Mouse (Mus musculus): Measurements from ENCODE around the gene Ttc21a. TPM values are rescaled to one million over a fixed set of nuclear protein-coding genes. Genes with fewer than 3 reads are reported as not detected.

Gene Ttc21a
- total and polyA plus RNA-seq, 3 experiments = 0.02 to 0.38 TPM; not detected in 1

DNA sequence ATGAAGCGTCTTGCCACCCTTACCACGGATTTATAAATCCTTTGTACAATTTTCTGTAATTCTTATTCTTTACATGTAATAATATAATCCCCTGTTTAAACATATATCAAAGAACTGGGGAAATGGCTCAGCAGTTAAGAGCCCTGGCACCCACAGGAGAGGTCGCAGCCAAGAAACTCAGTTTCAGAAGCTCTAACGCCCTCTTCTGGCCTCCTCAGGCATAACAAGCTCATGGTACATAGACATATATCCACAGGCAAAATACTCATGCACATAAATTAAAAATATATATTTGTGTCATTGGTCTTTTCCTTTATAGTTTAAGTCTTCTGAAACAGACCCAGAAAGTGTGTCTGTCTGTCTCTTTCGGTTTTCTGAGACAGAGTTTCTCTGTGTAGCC, 37.2 kb downstream of the Ttc21a start:
- H3K4me1 ChIP-seq (ENCODE audit: insufficient read depth, low read depth, low read length) = peaks cover 46% of the 10 kb centered on the region
- H3K9me3 ChIP-seq (replicated peaks) = peaks cover 4% of the 10 kb centered on the region; the same call in 1 of the 2 replicates
- DNase-seq (ENCODE audit: low spot score) (no peak), ATAC-seq (ENCODE audit: extremely low read depth, insufficient number of reproducible peaks, low FRiP score, poor library complexity, severe bottlenecking) (no peak)
- no peak for TF ChIP-seq GATA1 (IDR thresholded peaks at IDR 0.05; ENCODE audit: borderline replicate concordance, low read length)
- peaks cover 68% of the 10 kb centered on the region for H3K36me3 ChIP-seq (replicated peaks)
- no peaks in the 10 kb centered on the region for H3K27me3 ChIP-seq (ENCODE audit: insufficient read depth, low read length)
- no peak overlapping the region for H3K4me3 ChIP-seq (ENCODE audit: low read depth, low read length)

DNA sequence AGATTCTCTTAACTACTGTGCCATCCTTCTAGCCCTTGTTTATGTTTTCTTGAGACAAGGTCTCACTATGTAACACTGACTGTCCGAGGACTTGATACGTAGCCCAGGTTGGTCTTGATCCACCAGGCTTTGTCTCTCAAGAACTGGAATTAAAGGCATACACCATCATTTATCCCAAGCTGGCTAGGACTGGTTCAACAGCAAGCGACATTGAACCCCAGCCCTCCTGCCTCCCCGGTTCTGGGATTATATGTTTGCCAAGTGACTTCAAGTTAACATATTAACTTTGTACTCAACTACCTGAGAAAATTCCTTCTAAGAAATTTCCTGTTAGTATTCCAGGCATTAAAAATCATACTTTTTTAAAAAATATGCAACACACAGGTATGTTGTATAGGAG, 37.9 kb downstream of the Ttc21a start:
- no peak for ATAC-seq (ENCODE audit: extremely low read depth, insufficient number of reproducible peaks, low FRiP score, poor library complexity, severe bottlenecking)
- peaks cover 52% of the 10 kb centered on the region for H3K4me1 ChIP-seq (ENCODE audit: insufficient read depth, low read depth, low read length)
- H3K4me3 ChIP-seq (ENCODE audit: low read depth, low read length) = no peak overlapping the region
- H3K36me3 ChIP-seq (replicated peaks) = peaks cover 66% of the 10 kb centered on the region
- no peak for TF ChIP-seq CTCF (IDR thresholded peaks at IDR 0.05; ENCODE audit: low read depth, low read length)
- no peak for TF ChIP-seq GATA2 (IDR thresholded peaks at IDR 0.05; ENCODE audit: borderline replicate concordance, low read depth, low read length)
- TF ChIP-seq GATA1 (IDR thresholded peaks at IDR 0.05; ENCODE audit: borderline replicate concordance, low read length) = no peak
- no peak for TF ChIP-seq POLR2AphosphoS5 (IDR thresholded peaks at IDR 0.05; ENCODE audit: insufficient replicate concordance, low read depth, low read length)
- no peak for TF ChIP-seq TAL1 (conservative IDR thresholded peaks at IDR 0.05; ENCODE audit: low read depth, low read length)
- no peaks in the 10 kb centered on the region for H3K27me3 ChIP-seq (ENCODE audit: insufficient read depth, low read length)
- no peak for DNase-seq (ENCODE audit: low spot score)
- peaks cover 4% of the 10 kb centered on the region; the same call in 1 of the 2 replicates for H3K9me3 ChIP-seq (replicated peaks)

DNA sequence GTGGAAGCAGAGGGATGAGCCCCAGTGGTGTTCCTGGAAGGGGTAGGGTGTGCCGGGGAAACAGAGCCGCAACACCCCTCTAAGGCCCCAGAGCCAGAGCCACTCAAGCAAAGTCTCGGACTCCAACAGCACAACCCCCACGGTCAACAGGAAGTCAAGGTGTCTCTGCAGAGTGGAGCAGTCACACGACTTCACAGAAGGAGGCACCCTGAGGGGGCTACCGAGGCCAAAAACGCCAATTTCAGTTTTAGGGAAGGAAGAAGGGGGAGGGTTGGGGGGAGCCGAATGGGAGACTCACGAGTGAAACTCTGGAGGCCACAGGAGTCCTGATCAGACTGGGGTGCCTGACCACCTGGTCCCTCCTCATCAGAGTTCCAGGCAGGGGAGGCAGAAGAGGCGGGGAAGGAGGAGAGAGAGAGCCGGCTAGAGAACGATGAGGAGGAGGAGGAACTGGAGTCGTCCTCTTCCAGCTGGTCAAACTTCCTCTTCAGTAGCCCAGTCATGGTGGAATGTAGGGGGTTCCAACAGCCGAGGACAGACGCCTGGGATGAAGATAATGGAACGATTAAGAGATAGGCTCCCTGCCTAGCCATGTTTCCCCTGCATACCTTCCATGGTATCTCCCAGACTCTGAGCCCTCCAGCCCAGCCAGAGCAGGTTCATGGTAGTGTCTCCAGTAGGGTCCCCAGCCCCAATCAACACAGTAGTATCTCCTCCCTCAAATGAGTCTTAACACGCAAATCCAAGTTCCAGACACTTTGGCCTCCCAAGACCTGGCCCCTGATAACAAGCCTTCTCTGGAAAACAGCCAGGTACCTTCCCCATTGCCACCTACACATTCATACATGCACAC, 39.5 kb downstream of the Ttc21a start:
- peaks cover 53% of the 10 kb centered on the region for H3K36me3 ChIP-seq (replicated peaks)
- TF ChIP-seq POLR2AphosphoS5 (IDR thresholded peaks at IDR 0.05; ENCODE audit: insufficient replicate concordance, low read depth, low read length) (no peak), CTCF (IDR thresholded peaks at IDR 0.05; ENCODE audit: low read depth, low read length) (no peak), GATA1 (IDR thresholded peaks at IDR 0.05; ENCODE audit: borderline replicate concordance, low read length) (no peak), GATA2 (IDR thresholded peaks at IDR 0.05; ENCODE audit: borderline replicate concordance, low read depth, low read length) (no peak), TAL1 (conservative IDR thresholded peaks at IDR 0.05; ENCODE audit: low read depth, low read length) (no peak)
- no peaks in the 10 kb centered on the region for H3K27me3 ChIP-seq (ENCODE audit: insufficient read depth, low read length)
- peak; percentile 65 for DNase-seq (ENCODE audit: low spot score)
- ATAC-seq (ENCODE audit: extremely low read depth, insufficient number of reproducible peaks, low FRiP score, poor library complexity, severe bottlenecking) = peak; percentile 73
- peak overlapping the region; percentile 66 for H3K4me3 ChIP-seq (ENCODE audit: low read depth, low read length)
- peaks cover 68% of the 10 kb centered on the region for H3K4me1 ChIP-seq (ENCODE audit: insufficient read depth, low read depth, low read length)
- peaks cover 4% of the 10 kb centered on the region; the same call in 1 of the 2 replicates for H3K9me3 ChIP-seq (replicated peaks)

DNA sequence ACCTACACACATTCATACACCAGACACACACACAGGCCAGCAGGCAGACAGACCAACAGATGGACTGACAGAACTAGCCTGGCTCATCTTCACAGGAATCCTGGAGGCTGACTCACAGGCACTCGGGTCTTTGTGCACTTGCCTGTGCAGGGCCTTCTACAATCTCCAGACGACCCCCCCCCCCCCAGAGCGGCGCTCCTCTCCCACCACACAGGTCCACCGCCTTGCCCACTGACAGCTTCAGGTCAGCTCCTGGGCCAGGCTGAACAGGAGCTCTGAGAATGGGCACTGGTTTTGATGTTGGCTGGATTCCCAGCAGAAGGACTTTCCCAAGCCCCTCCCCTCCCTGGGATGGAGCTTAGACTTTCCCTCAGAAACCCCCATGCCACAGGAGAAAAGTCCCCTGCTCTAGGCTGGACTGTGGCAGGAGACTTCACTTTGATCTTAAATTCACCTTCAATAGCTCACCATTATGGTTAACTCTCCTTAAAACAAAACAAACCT, 40.2 kb downstream of the Ttc21a start:
- TF ChIP-seq CTCF (IDR thresholded peaks at IDR 0.05; ENCODE audit: low read depth, low read length) (no peak), POLR2AphosphoS5 (IDR thresholded peaks at IDR 0.05; ENCODE audit: insufficient replicate concordance, low read depth, low read length) (no peak), GATA1 (IDR thresholded peaks at IDR 0.05; ENCODE audit: borderline replicate concordance, low read length) (no peak), GATA2 (IDR thresholded peaks at IDR 0.05; ENCODE audit: borderline replicate concordance, low read depth, low read length) (no peak), TAL1 (conservative IDR thresholded peaks at IDR 0.05; ENCODE audit: low read depth, low read length) (no peak)
- no peaks in the 10 kb centered on the region for H3K27me3 ChIP-seq (ENCODE audit: insufficient read depth, low read length)
- DNase-seq (ENCODE audit: low spot score) (no peak), ATAC-seq (ENCODE audit: extremely low read depth, insufficient number of reproducible peaks, low FRiP score, poor library complexity, severe bottlenecking) (no peak)
- H3K4me3 ChIP-seq (ENCODE audit: low read depth, low read length) = peak overlapping the region; percentile 66
- peaks cover 75% of the 10 kb centered on the region for H3K4me1 ChIP-seq (ENCODE audit: insufficient read depth, low read depth, low read length)
- peaks cover 4% of the 10 kb centered on the region; the same call in 1 of the 2 replicates for H3K9me3 ChIP-seq (replicated peaks)
- H3K36me3 ChIP-seq (replicated peaks) = peaks cover 46% of the 10 kb centered on the region

DNA sequence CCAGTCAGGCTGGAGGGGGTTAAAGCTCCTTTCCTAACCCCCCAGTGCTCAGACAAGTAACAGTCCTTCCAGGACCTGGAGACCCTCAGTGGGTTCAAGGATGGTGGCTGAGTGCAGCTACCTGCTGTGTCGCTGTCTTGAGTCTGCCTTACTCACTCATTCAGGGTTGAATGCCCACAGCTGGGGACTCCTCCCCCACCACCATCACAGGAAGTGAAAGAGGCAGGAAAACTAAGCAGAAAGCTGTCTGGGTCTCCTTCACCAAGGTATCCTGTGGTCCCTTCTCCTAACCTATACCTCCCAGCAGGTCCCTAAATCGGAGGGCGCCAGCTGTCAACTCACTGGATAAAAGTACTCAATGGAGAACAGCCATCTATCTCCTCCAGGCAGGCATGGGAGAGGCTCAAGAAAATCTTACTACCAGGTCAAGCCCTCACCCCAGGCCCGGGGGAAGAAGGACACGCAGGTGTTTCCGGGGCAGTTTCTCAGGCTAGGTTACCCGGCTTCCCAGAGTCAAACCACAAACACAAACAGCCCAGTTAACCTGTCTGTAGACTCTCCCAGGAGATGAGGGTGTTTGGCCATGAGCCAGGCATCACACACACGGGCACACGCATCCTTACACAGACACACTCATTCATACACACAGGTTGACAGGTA, 40.9 kb downstream of the Ttc21a start:
- ATAC-seq (ENCODE audit: extremely low read depth, insufficient number of reproducible peaks, low FRiP score, poor library complexity, severe bottlenecking) = no peak
- Histone ChIP-seq H3K4me3 (ENCODE audit: low read depth, low read length) (peak overlapping the region; percentile 66; the same call in 1 of the 2 replicates), H3K4me1 (ENCODE audit: insufficient read depth, low read depth, low read length) (peaks cover 82% of the 10 kb centered on the region)

More for the DNA sequence above, 40.9 kb downstream of the Ttc21a start:
- H3K27me3 ChIP-seq (ENCODE audit: insufficient read depth, low read length) = no peaks in the 10 kb centered on the region
- DNase-seq (ENCODE audit: low spot score) = no peak
- H3K36me3 ChIP-seq (replicated peaks) = peaks cover 39% of the 10 kb centered on the region
- TF ChIP-seq GATA1 (IDR thresholded peaks at IDR 0.05; ENCODE audit: borderline replicate concordance, low read length) = no peak
- no peak for TF ChIP-seq CTCF (IDR thresholded peaks at IDR 0.05; ENCODE audit: low read depth, low read length)
- TF ChIP-seq POLR2AphosphoS5 (IDR thresholded peaks at IDR 0.05; ENCODE audit: insufficient replicate concordance, low read depth, low read length) = no peak
- TF ChIP-seq GATA2 (IDR thresholded peaks at IDR 0.05; ENCODE audit: borderline replicate concordance, low read depth, low read length) = no peak
- TF ChIP-seq TAL1 (conservative IDR thresholded peaks at IDR 0.05; ENCODE audit: low read depth, low read length) = no peak
- H3K9me3 ChIP-seq (replicated peaks) = peaks cover 4% of the 10 kb centered on the region; the same call in 1 of the 2 replicates

Measured in G1E (cell line).